Mouse (Mus musculus) limb, embryonic 11.5 days (tissue): ENCODE data around the gene Ms4a18. TPM values are rescaled to one million over a fixed set of nuclear protein-coding genes. Genes with fewer than 3 reads are reported as not detected.
A peak's percentile ranks its signal among the peaks of the same experiment; 100 is the strongest.

Experiments used
- ATAC-seq: fragments of 200-750 bp; cut with Nextera tagmentation; 2 replicates; pipeline ENCODE4 v1.8.0; 2017; ENCODE audit warnings: low read depth; ENCODE audit not compliant: insufficient number of reproducible peaks, low FRiP score, low TSS enrichment
- DNase-seq: peaks from one replicate; pipeline ENCODE4 v3.0.0-alpha.2; 2015; ENCODE audit warnings: low spot score
- H3K27ac ChIP-seq: fragments of 300-500 bp; sonication (generic); replicated peaks from 2 replicates; pipeline ENCODE4 v1.5.1; 2014; ENCODE audit warnings: low read depth, mild to moderate bottlenecking, low read length
- H3K27me3 ChIP-seq: fragments of 300-500 bp; sonication (generic); 2 replicates; pipeline ENCODE4 v1.6.1; 2014; ENCODE audit warnings: mild to moderate bottlenecking, low read length, mixed read lengths; ENCODE audit not compliant: control insufficient read depth, insufficient read depth
- H3K36me3 ChIP-seq: fragments of 300-500 bp; sonication (generic); 2 replicates; pipeline ENCODE4 v1.6.1; 2014; ENCODE audit warnings: mild to moderate bottlenecking, low read length, moderate library complexity, mixed read lengths; ENCODE audit not compliant: control insufficient read depth, insufficient read depth
- H3K4me1 ChIP-seq: fragments of 300-500 bp; sonication (generic); 2 replicates; pipeline ENCODE4 v1.6.1; 2014; ENCODE audit warnings: low read length, mixed read lengths; ENCODE audit not compliant: control insufficient read depth, insufficient read depth
- H3K4me2 ChIP-seq: fragments of 300-500 bp; sonication (generic); 2 replicates; pipeline ENCODE4 v1.6.1; 2014; ENCODE audit warnings: low read depth, mild to moderate bottlenecking, moderate library complexity; ENCODE audit not compliant: severe bottlenecking
- H3K4me3 ChIP-seq: fragments of 300-500 bp; sonication (generic); 2 replicates; pipeline ENCODE4 v1.5.1; 2014; ENCODE audit warnings: low read depth, low read length
- H3K9ac ChIP-seq: fragments of 300-500 bp; sonication (generic); 2 replicates; pipeline ENCODE4 v1.6.1; 2014; ENCODE audit warnings: mild to moderate bottlenecking, low read length
- H3K9me3 ChIP-seq: fragments of 300-500 bp; sonication (generic); 2 replicates; pipeline ENCODE4 v1.6.1; 2016; ENCODE audit warnings: low read length; ENCODE audit not compliant: control insufficient read depth
- WGBS: fragments of 180-500 bp; shearing (Covaris S2); extraction: QIAGEN DNeasy Blood & Tissue Kit; methylation state at CpG from one replicate; pipeline ENCODE4 v1.1.7; 2014; 5-methylcytosine and 5-hydroxymethylcytosine counted together
- polyA plus RNA-seq: library from polyadenylated mRNA; unstranded; fragments of >200 nt; fragmentation: Nextera tagmentation; extraction: Ambion mirVana; gene quantifications from 2 replicates; pipeline ENCODE4 v1.2.1, GENCODE M21; 2014

Gene Ms4a18
- polyA plus RNA-seq, 1 experiment from 2014 or later = not detected

DNA sequence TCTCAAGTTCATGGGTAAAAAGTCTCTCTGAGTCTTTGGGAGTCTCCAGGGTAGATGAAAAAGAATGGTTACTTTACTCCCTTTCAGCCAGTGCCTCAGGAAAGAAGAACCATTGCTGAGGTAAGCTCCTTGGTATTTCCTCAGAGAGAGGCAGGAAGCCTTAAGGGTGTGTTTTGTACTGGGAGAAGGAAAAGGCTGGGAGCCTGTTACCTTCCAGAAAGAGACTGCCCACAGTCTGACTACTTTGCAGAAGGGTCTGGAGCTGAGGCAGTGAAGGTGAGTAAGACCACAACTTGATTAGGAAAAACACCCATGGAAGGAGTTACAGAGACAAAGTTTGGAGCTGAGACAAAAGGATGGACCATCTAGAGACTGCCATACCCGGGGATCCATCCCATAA lies 30.7 kb upstream of the Ms4a18 start:
- no peak overlapping the region for H3K4me2 ChIP-seq
- H3K9ac ChIP-seq = no peak overlapping the region
- H3K36me3 ChIP-seq = no peaks in the 10 kb centered on the region
- WGBS = 83% methylated on average over 1 of the region's 1 CpGs
- DNase-seq = no peak
- H3K4me1 ChIP-seq = no peaks in the 10 kb centered on the region
- H3K27me3 ChIP-seq = no peaks in the 10 kb centered on the region
- H3K9me3 ChIP-seq = no peaks in the 10 kb centered on the region
- no peak for ATAC-seq
- no peak overlapping the region for H3K27ac ChIP-seq
- H3K4me3 ChIP-seq = no peak overlapping the region

DNA sequence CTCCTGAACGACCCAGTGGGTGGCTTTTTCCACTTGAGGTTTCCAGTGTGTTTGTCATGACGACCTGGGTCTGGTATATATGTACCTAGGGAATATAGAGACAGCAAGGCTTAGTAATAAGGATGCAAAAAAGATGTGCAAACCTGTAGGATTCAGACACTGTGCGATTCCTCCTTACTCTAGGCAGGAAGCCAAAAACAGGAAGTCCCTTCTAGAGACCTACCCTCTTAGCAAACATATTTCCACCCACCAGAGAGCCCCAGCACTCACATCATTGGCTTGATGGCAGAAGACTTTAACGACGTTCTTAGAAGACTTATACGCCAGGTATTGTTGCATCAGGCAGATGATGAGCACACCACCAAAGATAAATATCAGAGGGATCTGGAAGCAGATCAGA lies 30.2 kb upstream of the Ms4a18 start:
- no peak overlapping the region for H3K4me3 ChIP-seq
- no peak overlapping the region for H3K4me2 ChIP-seq
- H3K4me1 ChIP-seq = no peaks in the 10 kb centered on the region
- no peaks in the 10 kb centered on the region for H3K27me3 ChIP-seq
- no peaks in the 10 kb centered on the region for H3K9me3 ChIP-seq
- no peaks in the 10 kb centered on the region for H3K36me3 ChIP-seq
- no peak for DNase-seq
- H3K9ac ChIP-seq = no peak overlapping the region
- no peak overlapping the region for H3K27ac ChIP-seq
- no peak for ATAC-seq
- 81% methylated on average over 6 of the region's 6 CpGs for WGBS

DNA sequence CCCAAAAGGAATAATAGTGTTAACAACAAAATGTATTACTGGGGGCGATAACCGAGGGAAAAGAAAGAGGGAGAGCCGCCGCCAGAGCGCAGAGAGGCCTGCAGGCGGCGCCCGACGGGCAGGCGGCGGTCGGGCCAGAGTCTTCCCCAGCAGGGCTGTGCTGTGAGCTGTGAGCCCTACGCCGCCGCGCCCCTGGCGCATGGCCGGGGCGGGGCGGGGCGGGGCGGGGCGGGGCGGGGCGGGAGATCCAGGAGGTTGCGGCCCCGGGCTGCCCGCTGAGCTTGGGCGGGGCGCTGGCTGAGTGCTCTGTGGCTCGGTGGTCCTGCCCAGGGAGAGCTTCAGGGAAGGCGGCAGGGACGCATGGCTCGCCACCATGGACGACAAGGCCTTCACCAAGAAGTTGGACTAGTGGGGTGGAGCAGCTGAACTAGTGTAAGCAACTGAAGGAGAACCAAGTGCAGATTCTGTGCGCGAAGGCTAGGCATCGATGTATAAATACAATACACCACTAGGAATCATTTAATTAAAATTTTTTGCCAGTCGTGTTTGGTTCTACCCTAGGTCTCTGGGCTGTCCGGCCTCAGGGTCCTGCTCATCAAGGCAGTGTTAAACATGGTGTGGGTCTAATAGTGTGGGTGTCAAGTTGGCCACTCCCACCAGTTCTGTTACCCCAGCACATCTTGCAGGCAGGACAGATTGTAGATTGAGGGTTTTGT lies 27.3 kb upstream of the Ms4a18 start:
- Histone ChIP-seq H3K4me3 (peak overlapping the region; percentile 19), H3K36me3 (no peaks in the 10 kb centered on the region), H3K27ac (no peak overlapping the region), H3K27me3 (no peaks in the 10 kb centered on the region), H3K9me3 (no peaks in the 10 kb centered on the region), H3K4me2 (peak overlapping the region; percentile 42), H3K4me1 (no peaks in the 10 kb centered on the region), H3K9ac (no peak overlapping the region)
- peak; percentile 98 for ATAC-seq
- DNase-seq = peak; percentile 80
- 7% methylated on average over 27 of the region's 40 CpGs for WGBS

DNA sequence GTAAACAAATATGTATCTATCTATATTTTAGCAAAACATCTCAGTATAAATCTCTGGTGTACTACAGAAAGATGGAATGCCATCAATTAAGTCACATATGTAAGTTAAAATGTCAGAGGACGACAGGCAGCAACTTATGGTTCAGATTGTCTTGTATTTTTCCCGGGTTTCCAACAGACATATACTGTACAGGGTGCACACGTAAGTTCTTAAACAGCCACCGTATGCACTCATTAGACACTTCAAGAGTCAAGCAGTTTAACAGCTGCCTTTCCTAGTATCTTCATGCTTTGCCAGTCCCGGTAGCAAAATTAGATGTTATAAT lies 26.8 kb upstream of the Ms4a18 start:
- Histone ChIP-seq H3K9ac (no peak overlapping the region), H3K4me2 (peak overlapping the region; percentile 42), H3K36me3 (no peaks in the 10 kb centered on the region), H3K27ac (no peak overlapping the region), H3K9me3 (no peaks in the 10 kb centered on the region), H3K4me3 (no peak overlapping the region), H3K27me3 (no peaks in the 10 kb centered on the region), H3K4me1 (no peaks in the 10 kb centered on the region)
- peak; percentile 82 for ATAC-seq
- 33% methylated on average over 5 of the region's 5 CpGs for WGBS
- no peak for DNase-seq

DNA sequence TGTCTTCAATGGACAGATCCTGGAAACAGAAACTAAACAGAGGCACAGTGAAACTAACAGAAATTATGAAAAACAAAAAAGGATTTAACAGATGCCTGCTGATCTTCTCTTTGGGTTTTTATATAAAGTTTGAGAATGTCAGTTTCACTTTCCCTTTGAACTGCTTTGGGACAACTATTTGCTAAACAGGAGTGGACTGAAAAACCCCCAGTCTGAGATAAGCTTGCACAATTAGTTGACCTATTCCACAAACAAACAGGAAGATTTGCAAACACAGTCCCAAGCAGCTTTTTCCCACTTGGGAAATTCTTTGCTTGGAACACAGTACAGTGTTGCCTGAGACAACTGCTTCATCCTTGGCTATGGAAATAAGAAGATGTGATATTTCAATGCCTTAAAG lies 19.7 kb upstream of the Ms4a18 start:
- no peak overlapping the region for H3K9ac ChIP-seq
- H3K4me1 ChIP-seq = no peaks in the 10 kb centered on the region
- ATAC-seq (no peak), DNase-seq (no peak)
- H3K27me3 ChIP-seq = no peaks in the 10 kb centered on the region
- H3K4me2 ChIP-seq = no peak overlapping the region
- no peaks in the 10 kb centered on the region for H3K9me3 ChIP-seq
- no peak overlapping the region for H3K4me3 ChIP-seq
- no peak overlapping the region for H3K27ac ChIP-seq
- no peaks in the 10 kb centered on the region for H3K36me3 ChIP-seq

DNA sequence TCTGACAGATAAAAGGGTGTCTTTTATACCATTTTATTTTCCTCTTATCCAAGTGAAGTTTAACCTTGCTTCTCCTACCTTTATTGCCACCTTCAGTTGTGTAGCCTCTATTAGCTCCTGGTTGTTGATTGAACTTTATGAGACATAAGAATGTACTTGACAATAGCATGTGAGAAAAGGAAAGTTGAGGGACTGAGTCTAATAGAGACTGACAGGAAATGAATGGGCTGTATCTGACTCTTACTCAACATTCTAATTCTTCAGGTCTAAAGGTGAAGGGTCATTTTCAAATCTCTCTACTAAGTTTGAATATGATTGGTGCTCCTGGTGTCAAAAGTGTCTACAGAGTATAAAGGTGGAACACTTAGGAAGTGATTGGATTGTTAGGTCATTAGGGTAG lies 4.6 kb upstream of the Ms4a18 start:
- no peaks in the 10 kb centered on the region for H3K4me1 ChIP-seq
- no peak for ATAC-seq
- DNase-seq = no peak
- H3K36me3 ChIP-seq = no peaks in the 10 kb centered on the region
- H3K27ac ChIP-seq = no peak overlapping the region
- no peaks in the 10 kb centered on the region for H3K27me3 ChIP-seq
- H3K9ac ChIP-seq = no peak overlapping the region
- no peak overlapping the region for H3K4me3 ChIP-seq
- no peaks in the 10 kb centered on the region for H3K9me3 ChIP-seq
- no peak overlapping the region for H3K4me2 ChIP-seq

DNA sequence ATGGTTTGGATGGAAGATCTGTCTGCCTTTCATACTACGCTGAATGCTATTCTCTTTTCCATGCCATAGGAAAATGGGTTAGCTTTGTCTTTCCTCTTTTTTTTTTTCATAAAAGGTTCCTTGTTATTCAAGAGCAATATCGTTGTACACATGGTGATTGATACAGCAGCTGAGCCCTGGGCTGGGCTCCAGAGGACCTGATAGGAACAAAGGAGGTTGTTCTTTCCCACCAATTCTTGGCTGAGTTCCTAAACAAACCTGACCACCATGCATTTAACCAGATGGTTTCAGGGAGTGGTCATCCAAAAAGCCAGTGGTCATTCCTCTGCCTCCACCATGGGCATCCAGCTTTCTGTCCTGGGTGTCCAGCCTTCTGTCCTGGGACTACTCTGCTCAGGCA lies 580 bp downstream of the Ms4a18 start:
- Histone ChIP-seq H3K4me1 (no peaks in the 10 kb centered on the region), H3K36me3 (no peaks in the 10 kb centered on the region), H3K4me2 (no peak overlapping the region), H3K27me3 (no peaks in the 10 kb centered on the region), H3K9ac (no peak overlapping the region), H3K27ac (no peak overlapping the region), H3K9me3 (no peaks in the 10 kb centered on the region), H3K4me3 (no peak overlapping the region)
- ATAC-seq = no peak
- WGBS = 97% methylated on average over 2 of the region's 2 CpGs
- no peak for DNase-seq

DNA sequence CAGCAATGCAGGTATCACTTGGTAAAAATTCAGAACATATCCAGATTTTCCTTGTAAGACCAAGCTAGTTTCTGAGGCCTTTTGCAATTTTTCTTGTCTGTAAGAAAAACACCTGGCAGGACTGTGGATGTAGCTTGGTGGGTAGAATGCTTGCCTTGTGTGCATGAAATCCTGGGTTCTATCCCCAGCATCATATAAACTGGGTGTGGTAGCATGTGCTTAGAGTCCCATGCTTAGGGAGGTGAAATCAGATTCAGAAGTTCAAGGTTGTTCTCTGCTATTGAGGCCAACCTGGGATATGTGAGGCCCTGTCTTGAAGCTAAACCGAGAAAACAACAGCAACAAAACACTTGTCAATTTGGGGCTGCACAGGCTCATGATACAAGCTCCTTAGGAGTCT lies 1.8 kb downstream of the Ms4a18 start:
- ATAC-seq (no peak), DNase-seq (no peak)
- Histone ChIP-seq H3K36me3 (no peaks in the 10 kb centered on the region), H3K27me3 (no peaks in the 10 kb centered on the region), H3K9me3 (no peaks in the 10 kb centered on the region), H3K4me2 (no peak overlapping the region), H3K4me1 (no peaks in the 10 kb centered on the region), H3K4me3 (no peak overlapping the region), H3K9ac (no peak overlapping the region), H3K27ac (no peak overlapping the region)
- 86% methylated on average over 1 of the region's 1 CpGs for WGBS

DNA sequence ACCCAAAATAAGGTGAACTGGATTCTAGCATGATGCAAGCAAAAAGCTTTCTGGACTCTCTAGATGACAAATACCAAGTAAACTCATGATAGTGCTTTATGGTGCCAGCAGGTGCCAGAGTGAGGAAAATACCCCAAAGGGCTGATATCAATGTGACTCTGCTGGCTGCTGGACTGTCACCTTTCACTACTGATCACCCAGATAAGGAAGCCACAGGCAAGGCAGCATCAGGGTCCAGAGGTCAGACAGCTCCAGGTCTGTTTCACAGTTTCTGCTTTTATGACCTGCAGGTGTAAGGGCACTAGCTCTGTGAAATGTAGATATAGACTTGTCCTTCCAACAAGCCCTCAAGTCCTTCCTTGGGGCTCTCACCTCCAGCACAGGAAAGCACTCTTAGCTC lies 2.4 kb downstream of the Ms4a18 start:
- no peak for ATAC-seq
- no peaks in the 10 kb centered on the region for H3K4me1 ChIP-seq
- H3K9ac ChIP-seq = no peak overlapping the region
- H3K27ac ChIP-seq = no peak overlapping the region
- no peak for DNase-seq
- no peaks in the 10 kb centered on the region for H3K36me3 ChIP-seq
- H3K27me3 ChIP-seq = no peaks in the 10 kb centered on the region
- no peak overlapping the region for H3K4me2 ChIP-seq
- H3K4me3 ChIP-seq = no peak overlapping the region
- no peaks in the 10 kb centered on the region for H3K9me3 ChIP-seq
